Mouse (Mus musculus) olfactory bulb, adult 2 months (tissue): ENCODE measurements around the gene Rnf182.

Experiments
- CTCF ChIP-seq: fragments of 200-500 bp; IDR thresholded peaks from 2 replicates; pipeline ENCODE4 v1.5.1; 2012; ENCODE audit warnings: low read depth, mild to moderate bottlenecking, low read length, moderate library complexity; ENCODE audit not compliant: insufficient read depth
- POLR2A ChIP-seq: fragments of 200-500 bp; IDR thresholded peaks from 2 replicates; pipeline ENCODE4 v1.6.1; 2012; ENCODE audit warnings: mild to moderate bottlenecking, low read depth, low read length, moderate library complexity; ENCODE audit not compliant: insufficient read depth

DNA sequence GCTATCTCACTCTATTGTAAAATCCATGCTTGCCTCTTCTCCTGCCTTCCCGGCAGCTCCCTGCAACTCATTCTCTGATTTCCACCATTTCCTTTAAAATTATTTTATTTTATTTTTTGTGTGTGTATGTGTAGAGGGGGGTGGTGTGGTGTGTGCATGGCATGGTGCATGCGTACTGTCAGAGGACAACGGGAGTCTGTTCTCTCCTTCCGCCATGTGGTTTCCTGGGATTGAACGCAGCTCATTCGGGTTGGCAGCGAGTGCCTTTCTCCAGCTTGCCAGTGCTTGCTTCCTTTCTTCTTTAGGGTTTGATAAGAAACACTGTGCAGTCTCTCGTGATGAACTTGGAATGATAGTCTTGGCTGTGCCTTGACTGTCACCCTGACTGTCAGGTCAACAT is 105.0 kb downstream of the Rnf182 start:
- TF ChIP-seq CTCF (no peak), POLR2A (no peak)
